Mouse (Mus musculus): Measurements from ENCODE around the gene Hoxa5.

GRCm38 (mm10) chr6:52220003-52220864, 15.8 kb upstream of the Hoxa5 start:
- TF ChIP-seq GATA1 (IDR thresholded peaks at IDR 0.05; ENCODE audit: borderline replicate concordance, low read length) (no peak), FLI1 (IDR thresholded peaks at IDR 0.05; ENCODE audit: low read length) (no peak)

All from megakaryocyte, embryonic 14.5 days (primary cell).